Mouse (Mus musculus): ENCODE measurements around the gene Sun2.
A peak's percentile ranks its signal among the peaks of the same experiment; 100 is the strongest.

Sun2 gene

GRCm38 (mm10) chr15:79741921-79742705 lies at the start of gene Sun2:
Gene Sun2, minus strand, starts transcription at chr15:79742536.
- DNase-seq: peak; percentile 94

GRCm38 (mm10) chr15:79791502-79791901 lies 49.2 kb upstream of the Sun2 start:
- DNase-seq: no peak

- no peak for DNase-seq
These were observed 48.6 kb upstream of the Sun2 start for GRCm38 (mm10) chr15:79790905-79791304.

- no peak for DNase-seq
These were observed 47.8 kb upstream of the Sun2 start for GRCm38 (mm10) chr15:79790111-79790510.

- no peak for DNase-seq
These were observed 45.5 kb upstream of the Sun2 start for GRCm38 (mm10) chr15:79787815-79788214.

- no peak for DNase-seq
These were observed 42.7 kb upstream of the Sun2 start for GRCm38 (mm10) chr15:79785056-79785455.

GRCm38 (mm10) chr15:79777749-79778148 lies 35.4 kb upstream of the Sun2 start, which contains the start of gene Dnal4:
Gene Dnal4, minus strand, starts transcription at chr15:79777849.
- DNase-seq: no peak

- no peak for DNase-seq
These were observed 33.3 kb upstream of the Sun2 start for GRCm38 (mm10) chr15:79775662-79776061.

- DNase-seq: peak; percentile 92
These were observed 32.0 kb upstream of the Sun2 start for GRCm38 (mm10) chr15:79774117-79775027.

GRCm38 (mm10) chr15:79770629-79771240 lies 28.4 kb upstream of the Sun2 start:
- DNase-seq: no peak

GRCm38 (mm10) chr15:79768302-79768701 lies 26.0 kb upstream of the Sun2 start:
- no peak for DNase-seq

GRCm38 (mm10) chr15:79767327-79767961 lies 25.1 kb upstream of the Sun2 start:
- no peak for DNase-seq

- peak; percentile 37 for DNase-seq
These were observed 24.3 kb upstream of the Sun2 start for GRCm38 (mm10) chr15:79766586-79767071.

- DNase-seq: no peak
These were observed 23.8 kb upstream of the Sun2 start for GRCm38 (mm10) chr15:79766168-79766567.

- no peak for DNase-seq
These were observed 23.0 kb upstream of the Sun2 start for GRCm38 (mm10) chr15:79765361-79765760.

- DNase-seq: no peak
These were observed 22.4 kb upstream of the Sun2 start for GRCm38 (mm10) chr15:79764539-79765267.

GRCm38 (mm10) chr15:79763601-79764246 lies 21.4 kb upstream of the Sun2 start:
- DNase-seq: no peak

- DNase-seq: no peak
These were observed 20.7 kb upstream of the Sun2 start for GRCm38 (mm10) chr15:79763001-79763400.

- no peak for DNase-seq
These were observed 18.6 kb upstream of the Sun2 start for GRCm38 (mm10) chr15:79760956-79761355.

- no peak for DNase-seq
These were observed 14.8 kb upstream of the Sun2 start for GRCm38 (mm10) chr15:79757118-79757517.

- no peak for DNase-seq
These were observed 13.8 kb upstream of the Sun2 start for GRCm38 (mm10) chr15:79755977-79756625.

All from right cerebral cortex, postnatal 4 days (tissue).